Mouse (Mus musculus): Measurements from ENCODE around the gene Sox13. TPM values are rescaled to one million over a fixed set of nuclear protein-coding genes. Genes with fewer than 3 reads are reported as not detected.
A peak's percentile ranks its signal among the peaks of the same experiment; 100 is the strongest.

The Sox13 gene
- total and polyA plus RNA-seq, 3 experiments: 0.11 to 0.38 (median 0.27) TPM

GRCm38 (mm10) chr1:133355469-133355868, 68.7 kb downstream of the Sox13 start:
- Histone ChIP-seq H3K27me3 (ENCODE audit: insufficient read depth, low read length) (peaks cover 27% of the 10 kb centered on the region), H3K36me3 (replicated peaks) (no peaks in the 10 kb centered on the region)
- DNase-seq (ENCODE audit: low spot score): no peak

GRCm38 (mm10) chr1:133353371-133353809, 70.8 kb downstream of the Sox13 start:
- DNase-seq (ENCODE audit: low spot score) (no peak), ATAC-seq (ENCODE audit: extremely low read depth, insufficient number of reproducible peaks, low FRiP score, poor library complexity, severe bottlenecking) (no peak)
- Histone ChIP-seq H3K4me1 (ENCODE audit: insufficient read depth, low read depth, low read length) (no peaks in the 10 kb centered on the region), H3K9me3 (replicated peaks) (no peaks in the 10 kb centered on the region), H3K4me3 (ENCODE audit: low read depth, low read length) (no peak overlapping the region), H3K36me3 (replicated peaks) (no peaks in the 10 kb centered on the region), H3K27me3 (ENCODE audit: insufficient read depth, low read length) (peaks cover 21% of the 10 kb centered on the region)
- TF ChIP-seq POLR2AphosphoS5 (IDR thresholded peaks at IDR 0.05; ENCODE audit: insufficient replicate concordance, low read depth, low read length) (no peak), CTCF (IDR thresholded peaks at IDR 0.05; ENCODE audit: low read depth, low read length) (peak; percentile 83)

More at GRCm38 (mm10) chr1:133355469-133355868, 68.7 kb downstream of the Sox13 start:
- Histone ChIP-seq H3K4me3 (ENCODE audit: low read depth, low read length) (no peak overlapping the region), H3K4me1 (ENCODE audit: insufficient read depth, low read depth, low read length) (no peaks in the 10 kb centered on the region), H3K9me3 (replicated peaks) (no peaks in the 10 kb centered on the region)
- ATAC-seq (ENCODE audit: extremely low read depth, insufficient number of reproducible peaks, low FRiP score, poor library complexity, severe bottlenecking): no peak
- TF ChIP-seq CTCF (IDR thresholded peaks at IDR 0.05; ENCODE audit: low read depth, low read length): no peak
- no peak for TF ChIP-seq TAL1 (conservative IDR thresholded peaks at IDR 0.05; ENCODE audit: low read depth, low read length)
- TF ChIP-seq GATA1 (IDR thresholded peaks at IDR 0.05; ENCODE audit: borderline replicate concordance, low read length): no peak
- no peak for TF ChIP-seq GATA2 (IDR thresholded peaks at IDR 0.05; ENCODE audit: borderline replicate concordance, low read depth, low read length)
- TF ChIP-seq POLR2AphosphoS5 (IDR thresholded peaks at IDR 0.05; ENCODE audit: insufficient replicate concordance, low read depth, low read length): no peak

GRCm38 (mm10) chr1:133351762-133352161, 72.4 kb downstream of the Sox13 start:
- Histone ChIP-seq H3K36me3 (replicated peaks) (no peaks in the 10 kb centered on the region), H3K27me3 (ENCODE audit: insufficient read depth, low read length) (peaks cover 24% of the 10 kb centered on the region), H3K4me3 (ENCODE audit: low read depth, low read length) (no peak overlapping the region), H3K9me3 (replicated peaks) (no peaks in the 10 kb centered on the region), H3K4me1 (ENCODE audit: insufficient read depth, low read depth, low read length) (no peaks in the 10 kb centered on the region)
- ATAC-seq (ENCODE audit: extremely low read depth, insufficient number of reproducible peaks, low FRiP score, poor library complexity, severe bottlenecking) (no peak), DNase-seq (ENCODE audit: low spot score) (no peak)
- no peak for TF ChIP-seq GATA2 (IDR thresholded peaks at IDR 0.05; ENCODE audit: borderline replicate concordance, low read depth, low read length)
- TF ChIP-seq GATA1 (IDR thresholded peaks at IDR 0.05; ENCODE audit: borderline replicate concordance, low read length): no peak
- no peak for TF ChIP-seq CTCF (IDR thresholded peaks at IDR 0.05; ENCODE audit: low read depth, low read length)
- no peak for TF ChIP-seq TAL1 (conservative IDR thresholded peaks at IDR 0.05; ENCODE audit: low read depth, low read length)
- TF ChIP-seq POLR2AphosphoS5 (IDR thresholded peaks at IDR 0.05; ENCODE audit: insufficient replicate concordance, low read depth, low read length): no peak

- Histone ChIP-seq H3K4me1 (ENCODE audit: insufficient read depth, low read depth, low read length) (no peaks in the 10 kb centered on the region), H3K27me3 (ENCODE audit: insufficient read depth, low read length) (peaks cover 22% of the 10 kb centered on the region), H3K4me3 (ENCODE audit: low read depth, low read length) (no peak within 1 kb of the TSS), H3K9me3 (replicated peaks) (no peaks in the 10 kb centered on the region), H3K36me3 (replicated peaks) (no peaks in the 10 kb centered on the region)
- no peak for ATAC-seq (ENCODE audit: extremely low read depth, insufficient number of reproducible peaks, low FRiP score, poor library complexity, severe bottlenecking)
- TF ChIP-seq POLR2AphosphoS5 (IDR thresholded peaks at IDR 0.05; ENCODE audit: insufficient replicate concordance, low read depth, low read length): no peak
- no peak for TF ChIP-seq GATA2 (IDR thresholded peaks at IDR 0.05; ENCODE audit: borderline replicate concordance, low read depth, low read length)
- no peak for TF ChIP-seq CTCF (IDR thresholded peaks at IDR 0.05; ENCODE audit: low read depth, low read length)
- no peak for TF ChIP-seq TAL1 (conservative IDR thresholded peaks at IDR 0.05; ENCODE audit: low read depth, low read length)
- no peak for TF ChIP-seq GATA1 (IDR thresholded peaks at IDR 0.05; ENCODE audit: borderline replicate concordance, low read length)
- no peak for DNase-seq (ENCODE audit: low spot score)
Observed at GRCm38 (mm10) chr1:133350210-133350609, 74.0 kb downstream of the Sox13 start, which contains the start of gene Ren1. Gene Ren1, plus strand, starts transcription at chr1:133350510.

GRCm38 (mm10) chr1:133347693-133348520, 76.3 kb downstream of the Sox13 start:
- no peak for DNase-seq (ENCODE audit: low spot score)
- H3K4me3 ChIP-seq (ENCODE audit: low read depth, low read length): no peak overlapping the region
- H3K27me3 ChIP-seq (ENCODE audit: insufficient read depth, low read length): peaks cover 14% of the 10 kb centered on the region

GRCm38 (mm10) chr1:133347226-133347625, 77.0 kb downstream of the Sox13 start:
- ATAC-seq (ENCODE audit: extremely low read depth, insufficient number of reproducible peaks, low FRiP score, poor library complexity, severe bottlenecking): no peak

More at GRCm38 (mm10) chr1:133347693-133348520, 76.3 kb downstream of the Sox13 start:
- H3K36me3 ChIP-seq (replicated peaks): no peaks in the 10 kb centered on the region
- H3K9me3 ChIP-seq (replicated peaks): no peaks in the 10 kb centered on the region
- TF ChIP-seq CTCF (IDR thresholded peaks at IDR 0.05; ENCODE audit: low read depth, low read length) (no peak), TAL1 (conservative IDR thresholded peaks at IDR 0.05; ENCODE audit: low read depth, low read length) (no peak), GATA2 (IDR thresholded peaks at IDR 0.05; ENCODE audit: borderline replicate concordance, low read depth, low read length) (no peak), GATA1 (IDR thresholded peaks at IDR 0.05; ENCODE audit: borderline replicate concordance, low read length) (no peak), POLR2AphosphoS5 (IDR thresholded peaks at IDR 0.05; ENCODE audit: insufficient replicate concordance, low read depth, low read length) (no peak)
- no peak for ATAC-seq (ENCODE audit: extremely low read depth, insufficient number of reproducible peaks, low FRiP score, poor library complexity, severe bottlenecking)
- no peaks in the 10 kb centered on the region for H3K4me1 ChIP-seq (ENCODE audit: insufficient read depth, low read depth, low read length)

More at GRCm38 (mm10) chr1:133347226-133347625, 77.0 kb downstream of the Sox13 start:
- H3K9me3 ChIP-seq (replicated peaks): no peaks in the 10 kb centered on the region
- no peaks in the 10 kb centered on the region for H3K36me3 ChIP-seq (replicated peaks)
- H3K4me1 ChIP-seq (ENCODE audit: insufficient read depth, low read depth, low read length): no peaks in the 10 kb centered on the region
- H3K4me3 ChIP-seq (ENCODE audit: low read depth, low read length): no peak overlapping the region
- no peak for TF ChIP-seq CTCF (IDR thresholded peaks at IDR 0.05; ENCODE audit: low read depth, low read length)
- TF ChIP-seq POLR2AphosphoS5 (IDR thresholded peaks at IDR 0.05; ENCODE audit: insufficient replicate concordance, low read depth, low read length): no peak
- TF ChIP-seq TAL1 (conservative IDR thresholded peaks at IDR 0.05; ENCODE audit: low read depth, low read length): no peak
- TF ChIP-seq GATA1 (IDR thresholded peaks at IDR 0.05; ENCODE audit: borderline replicate concordance, low read length): no peak
- no peak for TF ChIP-seq GATA2 (IDR thresholded peaks at IDR 0.05; ENCODE audit: borderline replicate concordance, low read depth, low read length)
- H3K27me3 ChIP-seq (ENCODE audit: insufficient read depth, low read length): peaks cover 11% of the 10 kb centered on the region
- no peak for DNase-seq (ENCODE audit: low spot score)

Data from G1E (cell line).